Mouse (Mus musculus): ENCODE data around the gene Prrc2a.

GRCm38 (mm10) chr17:35126206-35126611 is 38.5 kb downstream of the Prrc2a start, which contains the start of gene D17H6S53E:
- TF ChIP-seq NRF1 (IDR thresholded peaks at IDR 0.05; ENCODE audit: insufficient read depth, low read depth, low read length, poor library complexity, severe bottlenecking) (peak; percentile 72), POLR2AphosphoS5 (IDR thresholded peaks at IDR 0.05; ENCODE audit: borderline replicate concordance, low read depth, low read length) (no peak), ZKSCAN1 (IDR thresholded peaks at IDR 0.05; ENCODE audit: low read depth, low read length) (no peak), CTCF (IDR thresholded peaks at IDR 0.05 in 2 of 3, conservative IDR thresholded peaks at IDR 0.05 in 1 of 3; ENCODE audit: control insufficient read depth in 1 of 3, insufficient read depth in 1 of 3, low read depth in 2 of 3, low read length in 3 of 3, poor library complexity in 1 of 3, severe bottlenecking in 1 of 3) (no peak), MAX (IDR thresholded peaks at IDR 0.05; ENCODE audit: low read length) (no peak; the same call in 1 of the 2 replicates)
